Mouse (Mus musculus): Measurements from ENCODE around the gene Mipol1. TPM values are rescaled to one million over a fixed set of nuclear protein-coding genes. Genes with fewer than 3 reads are reported as not detected.
A peak's percentile ranks its signal among the peaks of the same experiment; 100 is the strongest.
"Not testable (repeated sequence)": the region's sequence is repeated elsewhere in the genome, so short reads cannot be mapped to it uniquely, and the experiment has no call there.

Gene Mipol1
- polyA plus RNA-seq, 1 experiment: 0.74 TPM

DNA sequence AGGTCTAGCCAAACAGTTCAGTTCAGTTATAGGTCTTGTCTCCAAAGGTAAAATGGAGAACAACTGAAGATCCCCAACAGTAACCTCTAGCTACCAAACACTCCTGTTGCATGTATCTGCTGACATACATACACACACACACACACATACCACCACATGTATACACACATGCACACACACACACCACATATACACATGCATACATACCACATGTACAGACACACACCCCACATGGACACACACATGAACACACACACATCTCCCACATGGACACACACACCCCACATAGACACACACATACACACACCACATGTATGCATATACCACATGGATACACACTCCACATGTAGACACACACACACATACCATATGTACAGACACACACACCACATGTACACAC, 32.0 kb upstream of the Mipol1 start:
- Histone ChIP-seq H3K9me3 (peaks cover 11% of the 10 kb centered on the region), H3K4me3 (replicated peaks) (peak overlapping the region; percentile 38), H3K4me1 (peaks cover 10% of the 10 kb centered on the region), H3K27me3 (replicated peaks) (peaks cover 24% of the 10 kb centered on the region), H3K36me3 (replicated peaks; ENCODE audit: low read length) (no peaks in the 10 kb centered on the region)
- TF ChIP-seq FLI1 (IDR thresholded peaks at IDR 0.05; ENCODE audit: low read length): no peak
- TF ChIP-seq GATA1 (IDR thresholded peaks at IDR 0.05; ENCODE audit: borderline replicate concordance, low read length): no peak

DNA sequence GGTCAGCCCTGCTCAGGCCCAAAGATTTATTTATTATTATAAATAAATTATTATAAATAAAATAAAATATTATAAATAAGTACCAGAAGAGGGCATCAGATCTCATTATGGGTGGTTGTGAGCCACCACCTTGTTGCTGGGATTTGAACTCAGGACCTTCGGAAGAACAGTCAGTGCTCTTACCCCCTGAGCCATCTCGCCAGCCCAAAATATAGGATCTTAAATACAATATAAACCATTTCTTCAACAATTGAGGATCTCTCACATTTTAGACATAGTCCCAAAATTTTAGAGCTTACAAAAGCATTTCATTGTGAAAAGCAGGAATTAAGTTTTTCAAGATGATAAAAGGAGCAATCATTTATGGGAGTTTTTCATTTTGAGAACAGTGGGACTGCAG, 30.8 kb upstream of the Mipol1 start:
- peaks cover 10% of the 10 kb centered on the region for H3K4me1 ChIP-seq
- no peaks in the 10 kb centered on the region for H3K36me3 ChIP-seq (replicated peaks; ENCODE audit: low read length)
- no peak overlapping the region for H3K4me3 ChIP-seq (replicated peaks)
- H3K9me3 ChIP-seq: peaks cover 11% of the 10 kb centered on the region
- no peak for TF ChIP-seq GATA1 (IDR thresholded peaks at IDR 0.05; ENCODE audit: borderline replicate concordance, low read length)
- H3K27me3 ChIP-seq (replicated peaks): peaks cover 24% of the 10 kb centered on the region

DNA sequence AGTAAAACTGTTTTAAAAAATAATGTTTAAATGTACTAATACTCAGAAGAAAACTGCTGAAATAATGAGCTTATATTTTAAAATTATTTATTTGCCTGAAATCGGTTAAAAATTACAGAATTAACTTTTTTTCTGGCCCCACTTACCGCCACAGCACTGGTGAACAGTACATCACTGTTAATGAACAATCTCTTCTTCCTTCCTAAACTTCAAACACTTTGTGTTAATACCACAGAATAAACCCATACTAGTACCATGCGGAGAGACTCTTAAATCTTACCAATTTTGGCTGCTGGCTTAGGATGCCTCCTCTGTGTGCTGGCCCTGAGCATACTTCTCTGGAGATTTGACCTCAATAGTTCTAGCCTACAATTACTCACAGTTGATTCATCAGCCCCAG, 28.3 kb upstream of the Mipol1 start:
- TF ChIP-seq GATA1 (IDR thresholded peaks at IDR 0.05; ENCODE audit: borderline replicate concordance, low read length) (no peak), FLI1 (IDR thresholded peaks at IDR 0.05; ENCODE audit: low read length) (no peak)
- Histone ChIP-seq H3K36me3 (replicated peaks; ENCODE audit: low read length) (no peaks in the 10 kb centered on the region), H3K9me3 (peaks cover 8% of the 10 kb centered on the region), H3K4me3 (replicated peaks) (no peak overlapping the region), H3K27me3 (replicated peaks) (peaks cover 16% of the 10 kb centered on the region), H3K4me1 (peaks cover 4% of the 10 kb centered on the region)

DNA sequence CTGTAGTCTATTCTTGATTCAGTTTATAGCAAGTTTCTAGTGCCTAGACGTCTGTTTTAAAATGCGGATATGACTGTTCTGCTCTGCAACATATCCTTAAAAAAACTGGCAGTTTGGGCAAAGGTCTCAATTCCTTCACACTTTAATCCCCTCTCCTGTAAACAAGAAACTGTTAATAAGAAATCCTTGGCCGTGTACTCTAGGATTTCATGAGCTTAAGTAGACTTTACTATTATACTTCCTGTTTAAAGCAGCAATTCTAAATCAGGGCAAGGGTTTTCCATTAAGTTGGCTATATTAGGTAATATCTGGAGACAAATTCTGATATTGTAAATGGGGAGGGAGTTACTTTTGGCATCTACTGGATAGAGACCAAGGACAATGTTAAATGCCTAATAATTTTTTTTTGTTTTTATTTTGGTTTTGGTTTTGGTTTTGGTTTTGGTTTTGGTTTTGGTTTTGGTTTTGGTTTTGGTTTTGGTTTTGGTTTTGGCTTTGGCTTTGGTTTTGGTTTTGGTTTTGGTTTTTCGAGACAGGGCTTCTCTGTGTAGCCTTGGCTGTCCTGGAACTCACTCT, 25.9 kb upstream of the Mipol1 start:
- H3K36me3 ChIP-seq (replicated peaks; ENCODE audit: low read length): no peaks in the 10 kb centered on the region
- peaks cover 6% of the 10 kb centered on the region for H3K9me3 ChIP-seq
- TF ChIP-seq GATA1 (IDR thresholded peaks at IDR 0.05; ENCODE audit: borderline replicate concordance, low read length) (no peak), FLI1 (IDR thresholded peaks at IDR 0.05; ENCODE audit: low read length) (no peak)
- H3K4me1 ChIP-seq: no peaks in the 10 kb centered on the region
- H3K27me3 ChIP-seq (replicated peaks): no peaks in the 10 kb centered on the region
- no peak overlapping the region for H3K4me3 ChIP-seq (replicated peaks)

DNA sequence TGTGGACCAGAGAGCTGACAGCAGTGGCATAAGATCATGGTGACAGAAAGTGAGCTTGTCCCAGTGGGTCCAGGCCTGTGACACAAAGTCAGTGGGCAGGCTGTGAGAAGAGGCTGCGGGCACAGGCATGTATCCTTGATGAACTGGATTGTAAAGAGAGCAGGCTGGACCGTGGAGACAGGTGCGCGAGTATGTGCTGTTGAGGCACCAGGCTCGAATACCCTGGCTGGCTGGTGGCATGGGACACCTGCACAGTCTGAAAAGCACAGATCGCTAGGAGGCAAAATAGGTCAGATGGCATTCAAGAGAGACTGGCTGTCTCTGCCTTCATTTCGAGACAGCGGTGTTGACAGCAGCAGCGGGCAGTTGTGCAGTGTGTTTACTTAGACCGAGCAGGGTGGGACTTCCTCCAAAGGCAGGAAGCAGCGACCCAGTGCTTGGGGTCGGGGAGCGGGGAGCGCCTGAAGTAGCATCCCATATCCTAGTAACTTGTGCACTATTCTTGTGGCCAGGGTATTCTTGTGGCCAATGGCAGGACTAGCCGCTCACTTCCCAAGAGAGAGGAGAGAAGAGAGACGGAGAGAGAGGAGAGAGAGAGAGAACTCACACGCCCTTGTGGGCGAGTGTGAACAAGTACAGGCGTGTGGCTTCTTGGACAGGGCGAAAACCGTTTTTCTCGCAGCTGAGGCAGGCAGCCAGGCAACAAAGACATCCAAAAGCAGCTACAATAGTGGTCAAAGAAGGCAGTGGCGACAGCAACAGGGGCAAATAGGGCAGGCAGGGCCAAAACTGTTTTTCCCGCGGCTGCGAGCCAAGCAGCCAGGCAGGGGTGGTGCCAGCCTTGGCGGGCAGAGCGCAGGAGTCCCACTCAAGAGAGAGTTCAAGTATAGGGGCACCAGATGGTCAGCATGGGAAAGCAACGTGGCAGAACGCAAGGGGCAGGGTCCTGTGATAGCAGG, 18.6 kb upstream of the Mipol1 start:
- peak overlapping the region; percentile 85 for H3K4me3 ChIP-seq (replicated peaks)
- no peak for TF ChIP-seq GATA1 (IDR thresholded peaks at IDR 0.05; ENCODE audit: borderline replicate concordance, low read length)
- TF ChIP-seq FLI1 (IDR thresholded peaks at IDR 0.05; ENCODE audit: low read length): no peak

DNA sequence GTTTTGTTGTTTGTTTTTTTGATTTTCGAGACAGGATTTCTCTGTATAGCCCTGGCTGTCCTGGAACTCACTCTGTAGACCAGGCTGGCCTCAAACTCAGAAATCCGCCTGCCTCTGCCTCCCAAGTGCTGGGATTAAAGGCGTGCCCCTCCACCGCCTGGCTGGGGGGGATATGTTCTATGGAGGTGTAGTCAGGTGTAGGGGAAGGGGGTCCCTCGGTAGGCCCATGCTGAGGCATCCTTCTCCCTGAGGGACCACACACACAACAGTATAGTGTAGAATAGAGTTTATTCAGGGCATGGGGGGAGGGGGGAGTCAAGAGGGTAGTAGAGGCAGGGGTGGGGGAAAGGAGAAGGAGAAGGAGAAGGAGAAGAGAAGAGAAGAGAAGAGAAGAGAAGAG, 17.8 kb upstream of the Mipol1 start:
- H3K27me3 ChIP-seq (replicated peaks); H3K36me3 ChIP-seq (replicated peaks; ENCODE audit: low read length); H3K4me1 ChIP-seq; H3K4me3 ChIP-seq (replicated peaks): not testable (repeated sequence)
- H3K9me3 ChIP-seq: peaks cover 13% of the 10 kb centered on the region; the same call in 1 of the 2 replicates

More for the DNA sequence above, 18.6 kb upstream of the Mipol1 start:
- peaks cover 13% of the 10 kb centered on the region; the same call in 1 of the 2 replicates for H3K9me3 ChIP-seq
- no peaks in the 10 kb centered on the region for H3K36me3 ChIP-seq (replicated peaks; ENCODE audit: low read length)
- H3K4me1 ChIP-seq: peaks cover 9% of the 10 kb centered on the region; the same call in 1 of the 2 replicates
- peaks cover 5% of the 10 kb centered on the region for H3K27me3 ChIP-seq (replicated peaks)

DNA sequence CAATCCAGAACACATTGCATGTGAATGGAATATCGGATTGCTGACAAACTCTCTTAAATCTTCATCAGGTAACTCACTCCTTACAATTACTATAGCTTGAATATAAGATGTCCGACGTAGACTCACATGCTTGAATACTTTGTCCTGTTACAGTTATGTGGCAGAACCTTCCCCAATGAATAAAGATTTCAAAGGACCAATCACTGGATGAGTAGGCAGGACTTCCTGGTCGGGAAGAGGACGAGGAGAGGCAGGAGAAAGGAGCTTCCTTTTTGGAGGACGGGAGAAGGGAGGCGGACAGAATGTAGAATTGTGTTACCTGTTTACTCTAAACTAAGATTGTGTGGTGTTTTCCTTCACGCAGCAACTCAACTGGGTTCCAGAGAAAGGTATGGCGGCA, 3.8 kb upstream of the Mipol1 start:
- no peak for TF ChIP-seq FLI1 (IDR thresholded peaks at IDR 0.05; ENCODE audit: low read length)
- TF ChIP-seq GATA1 (IDR thresholded peaks at IDR 0.05; ENCODE audit: borderline replicate concordance, low read length): no peak
- no peak overlapping the region for H3K4me3 ChIP-seq (replicated peaks)

DNA sequence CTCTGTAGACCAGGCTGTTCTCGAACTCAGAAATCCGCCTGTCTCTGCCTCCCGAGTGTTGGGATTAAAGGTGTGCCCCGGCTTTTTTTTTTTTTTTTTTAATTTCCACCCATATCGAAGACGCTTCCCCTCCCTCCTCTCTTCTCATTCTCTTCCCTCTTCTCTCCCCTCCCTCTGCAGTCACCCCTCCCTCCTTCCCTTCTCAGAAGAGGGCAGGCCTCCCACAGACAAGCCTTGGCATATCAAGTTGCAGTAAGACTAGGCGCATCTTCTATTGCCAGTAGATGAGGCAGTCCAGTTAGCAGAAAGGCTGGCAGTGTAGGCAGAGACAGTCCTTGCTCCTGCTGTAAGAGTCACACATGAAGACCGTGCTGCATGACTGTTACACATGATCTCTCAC, 2.5 kb upstream of the Mipol1 start:
- TF ChIP-seq GATA1 (IDR thresholded peaks at IDR 0.05; ENCODE audit: borderline replicate concordance, low read length) (no peak), FLI1 (IDR thresholded peaks at IDR 0.05; ENCODE audit: low read length) (no peak)
- H3K27me3 ChIP-seq (replicated peaks): no peaks in the 10 kb centered on the region
- H3K4me1 ChIP-seq: peaks cover 14% of the 10 kb centered on the region
- H3K9me3 ChIP-seq: 0 out of 2 replicates have a peak, but pooled peaks cover 6% of the 10 kb centered on the region
- H3K4me3 ChIP-seq (replicated peaks): no peak overlapping the region
- no peaks in the 10 kb centered on the region for H3K36me3 ChIP-seq (replicated peaks; ENCODE audit: low read length)

More for the DNA sequence above, 3.8 kb upstream of the Mipol1 start:
- H3K4me1 ChIP-seq: peaks cover 11% of the 10 kb centered on the region
- no peaks in the 10 kb centered on the region for H3K36me3 ChIP-seq (replicated peaks; ENCODE audit: low read length)
- no peaks in the 10 kb centered on the region for H3K27me3 ChIP-seq (replicated peaks)
- 0 out of 2 replicates have a peak, but pooled peaks cover 6% of the 10 kb centered on the region for H3K9me3 ChIP-seq

DNA sequence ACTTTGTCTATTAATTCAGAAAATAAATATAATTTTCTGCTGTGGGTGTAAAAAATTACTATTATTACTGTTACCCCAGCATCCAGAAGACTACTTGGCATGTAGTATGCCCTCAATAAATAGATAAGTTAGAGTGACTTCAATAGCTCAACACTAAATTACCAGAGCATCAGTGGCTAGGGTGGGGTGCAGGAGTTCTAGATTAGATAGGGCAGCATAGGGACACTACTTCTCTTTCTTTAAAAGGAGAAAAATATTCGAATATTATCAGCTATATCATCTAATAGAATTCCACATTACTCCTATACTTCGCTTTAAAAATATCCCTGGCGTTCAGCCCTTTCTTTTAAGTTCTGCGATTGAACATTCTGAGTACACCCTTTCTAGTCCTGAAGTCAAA, 524 bp upstream of the Mipol1 start:
- Histone ChIP-seq H3K4me3 (replicated peaks) (peak overlapping the region; percentile 95), H3K4me1 (peaks cover 16% of the 10 kb centered on the region), H3K27me3 (replicated peaks) (no peaks in the 10 kb centered on the region), H3K9me3 (0 out of 2 replicates have a peak, but pooled peaks cover 6% of the 10 kb centered on the region), H3K36me3 (replicated peaks; ENCODE audit: low read length) (peaks cover 3% of the 10 kb centered on the region)
- no peak for TF ChIP-seq GATA1 (IDR thresholded peaks at IDR 0.05; ENCODE audit: borderline replicate concordance, low read length)
- TF ChIP-seq FLI1 (IDR thresholded peaks at IDR 0.05; ENCODE audit: low read length): no peak
